Mouse (Mus musculus): ENCODE measurements at regions not wholly inside any gene's neighbourhood (a gene's known extent, or its start where the extent isn't known, plus 50 kb on each side); places are given as distances from the start of the nearest gene placed in this dataset.

DNA sequence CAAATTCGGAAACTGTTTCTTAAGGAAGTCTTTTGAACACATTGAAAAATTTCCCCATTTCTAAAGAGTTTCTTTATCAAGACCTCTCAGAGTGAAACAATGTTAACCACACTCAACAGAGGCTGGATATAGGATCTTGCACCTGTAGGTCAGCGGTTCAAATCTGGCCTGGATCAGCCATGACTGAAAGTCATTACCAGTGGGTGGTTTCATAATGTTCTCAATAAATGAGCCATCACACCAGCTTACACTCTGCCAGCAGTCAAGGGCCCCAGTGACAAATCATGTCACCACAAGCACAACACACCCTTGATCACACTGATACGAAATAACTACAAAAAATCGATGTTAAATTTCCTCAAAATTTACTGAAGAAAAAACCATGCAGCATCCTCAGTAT lies 949.1 kb downstream of the Robo2 start:
- no peak for DNase-seq
- no peak overlapping the region for H3K4me3 ChIP-seq
- no peak overlapping the region for H3K27ac ChIP-seq
- intact Hi-C loops (cut with DNase I), result no loop called here
- TF ChIP-seq CTCF (IDR thresholded peaks at IDR 0.05), result no peak

- TF ChIP-seq CTCF (IDR thresholded peaks at IDR 0.05), result no peak
- no peak overlapping the region for H3K27ac ChIP-seq
- intact Hi-C loops (cut with DNase I), result no loop called here
- H3K4me3 ChIP-seq, result no peak overlapping the region
- DNase-seq, result no peak
These were observed 960.9 kb downstream of the Robo2 start for GRCm38 (mm10) chr16:73450634-73451245.

DNA sequence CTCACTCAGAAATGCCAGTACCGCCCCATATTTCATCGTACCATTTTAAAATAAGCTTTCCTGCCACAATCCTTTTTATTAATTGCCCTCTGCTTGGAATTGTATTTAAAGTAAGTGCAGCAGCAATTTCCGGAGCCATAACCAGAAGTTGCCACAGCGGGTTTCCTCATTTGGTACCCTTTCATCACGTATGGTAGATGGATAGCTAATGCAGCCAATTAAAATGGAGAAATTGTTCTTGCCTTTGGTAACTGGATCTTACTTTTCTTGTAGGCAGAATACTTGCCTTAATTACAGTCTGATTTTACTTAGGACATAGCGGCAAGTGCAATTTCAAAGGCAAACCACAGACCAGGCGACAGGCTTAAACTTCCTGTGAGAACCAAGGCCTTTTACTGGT lies 961.8 kb downstream of the Robo2 start:
- no peak overlapping the region for H3K27ac ChIP-seq
- intact Hi-C loops (cut with DNase I), result no loop called here
- no peak overlapping the region for H3K4me3 ChIP-seq
- no peak for TF ChIP-seq CTCF (IDR thresholded peaks at IDR 0.05)
- DNase-seq, result no peak

GRCm38 (mm10) chr16:73435726-73436125 lies 975.9 kb downstream of the Robo2 start:
- intact Hi-C loops (cut with DNase I), result no loop called here
- DNase-seq, result no peak
- Histone ChIP-seq H3K4me3 (no peak overlapping the region), H3K27ac (no peak overlapping the region)
- no peak for TF ChIP-seq CTCF (IDR thresholded peaks at IDR 0.05)

GRCm38 (mm10) chr16:73424851-73425250 lies 986.8 kb downstream of the Robo2 start:
- DNase-seq, result peak; percentile 21
- intact Hi-C loops (cut with DNase I), result no loop called here
- Histone ChIP-seq H3K27ac (no peak overlapping the region), H3K4me3 (no peak overlapping the region)
- no peak for TF ChIP-seq CTCF (IDR thresholded peaks at IDR 0.05)

DNA sequence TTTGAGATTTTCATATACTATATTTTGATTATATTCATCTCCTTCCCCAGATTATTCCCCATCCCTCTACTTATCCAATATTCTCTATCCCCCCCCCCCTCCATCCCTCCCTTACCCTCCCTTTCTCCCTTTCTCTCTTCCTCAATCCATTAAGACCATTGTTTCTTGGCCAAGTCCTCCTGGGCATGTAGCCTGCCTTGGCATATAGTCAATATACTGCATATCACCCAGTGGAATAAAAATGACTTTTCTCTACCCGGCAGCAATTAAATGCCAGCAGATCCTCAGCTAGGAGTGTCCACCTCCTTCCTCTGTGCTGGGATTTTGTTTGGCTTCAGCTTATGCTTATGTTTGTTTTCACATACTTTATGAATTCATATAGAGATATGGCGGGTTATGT lies 987.3 kb downstream of the Robo2 start:
- TF ChIP-seq CTCF (IDR thresholded peaks at IDR 0.05), result no peak
- intact Hi-C loops (cut with DNase I), result no loop called here

GRCm38 (mm10) chr16:73404509-73404908 lies 1007.1 kb downstream of the Robo2 start:
- intact Hi-C loops (cut with DNase I), result no loop called here
- no peak for DNase-seq
- TF ChIP-seq CTCF (IDR thresholded peaks at IDR 0.05), result no peak
- H3K27ac ChIP-seq, result no peak overlapping the region
- no peak overlapping the region for H3K4me3 ChIP-seq

More for the DNA sequence above, 987.3 kb downstream of the Robo2 start:
- Histone ChIP-seq H3K27ac (no peak overlapping the region), H3K4me3 (no peak overlapping the region)
- no peak for DNase-seq

DNA sequence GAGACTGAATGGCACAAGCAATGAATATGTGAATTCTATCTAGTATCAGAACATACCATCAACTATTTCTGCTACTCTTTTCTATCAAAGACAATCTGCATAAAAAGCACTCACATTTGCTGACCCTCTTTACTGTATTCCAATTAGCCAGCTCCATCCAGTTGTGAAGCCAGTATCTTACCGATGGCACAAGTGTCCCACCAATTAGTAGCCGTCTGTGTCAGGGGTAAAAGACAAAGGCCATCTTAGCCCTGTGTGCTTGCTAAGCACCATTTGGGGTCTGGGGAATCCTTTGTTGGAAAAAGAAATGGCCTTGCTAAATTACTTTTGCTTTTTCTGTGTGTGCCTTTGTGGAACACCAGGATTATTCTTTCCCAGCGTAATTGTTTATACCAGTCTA lies 1007.5 kb downstream of the Robo2 start:
- DNase-seq, result no peak
- no peak for TF ChIP-seq CTCF (IDR thresholded peaks at IDR 0.05)
- H3K4me3 ChIP-seq, result no peak overlapping the region

DNA sequence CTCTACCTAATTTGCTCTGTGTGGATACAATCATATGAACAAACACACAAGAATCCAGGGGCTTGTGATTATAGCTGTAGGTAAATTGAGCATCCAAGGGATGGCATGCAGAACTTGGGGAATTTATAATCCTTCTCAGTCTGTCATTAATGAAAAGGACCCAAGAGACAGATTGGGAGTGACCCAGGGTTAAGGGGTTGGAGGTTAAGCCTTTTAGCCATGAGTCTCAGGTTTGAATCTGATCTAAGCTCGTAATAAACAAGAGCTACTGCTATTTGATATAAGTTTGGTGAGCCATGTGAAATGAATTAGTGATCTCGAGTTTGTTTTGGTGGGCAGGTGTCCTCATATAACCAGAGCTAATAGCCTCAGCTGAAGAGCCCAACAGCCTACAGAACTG lies 1032.6 kb downstream of the Robo2 start:
- no peak overlapping the region for H3K27ac ChIP-seq
- no peak for TF ChIP-seq CTCF (IDR thresholded peaks at IDR 0.05)
- no peak overlapping the region for H3K4me3 ChIP-seq
- intact Hi-C loops (cut with DNase I), result no loop called here
- no peak for DNase-seq

More for the DNA sequence above, 1007.5 kb downstream of the Robo2 start:
- intact Hi-C loops (cut with DNase I), result no loop called here
- no peak overlapping the region for H3K27ac ChIP-seq

DNA sequence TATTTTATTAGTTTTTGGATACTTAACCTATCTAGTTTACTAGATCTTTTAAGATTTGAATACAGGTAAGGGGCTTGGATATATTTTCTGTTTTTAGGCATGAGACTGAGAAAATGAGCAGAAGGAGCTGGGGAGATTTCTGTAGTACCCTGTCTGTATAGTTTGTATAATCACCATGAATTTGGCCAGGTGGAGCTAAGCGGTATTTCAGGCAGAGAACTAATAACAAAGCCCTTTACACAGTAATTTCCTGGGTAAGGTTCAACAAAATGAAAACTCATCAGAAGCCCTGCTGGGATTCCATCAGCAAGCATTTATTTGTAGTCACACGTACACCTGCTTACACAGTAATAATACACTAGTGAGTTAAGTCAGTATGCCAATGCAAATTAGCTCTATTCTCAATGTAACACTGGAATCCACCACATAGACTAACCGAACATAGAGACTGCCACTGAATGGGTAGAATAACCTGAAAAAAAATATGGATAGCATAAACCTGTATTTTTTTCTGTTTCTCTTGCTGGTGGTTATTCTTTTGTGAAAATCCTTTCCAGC lies 1036.9 kb downstream of the Robo2 start:
- Histone ChIP-seq H3K4me3 (no peak overlapping the region), H3K27ac (no peak overlapping the region)
- DNase-seq, result no peak
- intact Hi-C loops (cut with DNase I), result no loop called here
- TF ChIP-seq CTCF (IDR thresholded peaks at IDR 0.05), result no peak

DNA sequence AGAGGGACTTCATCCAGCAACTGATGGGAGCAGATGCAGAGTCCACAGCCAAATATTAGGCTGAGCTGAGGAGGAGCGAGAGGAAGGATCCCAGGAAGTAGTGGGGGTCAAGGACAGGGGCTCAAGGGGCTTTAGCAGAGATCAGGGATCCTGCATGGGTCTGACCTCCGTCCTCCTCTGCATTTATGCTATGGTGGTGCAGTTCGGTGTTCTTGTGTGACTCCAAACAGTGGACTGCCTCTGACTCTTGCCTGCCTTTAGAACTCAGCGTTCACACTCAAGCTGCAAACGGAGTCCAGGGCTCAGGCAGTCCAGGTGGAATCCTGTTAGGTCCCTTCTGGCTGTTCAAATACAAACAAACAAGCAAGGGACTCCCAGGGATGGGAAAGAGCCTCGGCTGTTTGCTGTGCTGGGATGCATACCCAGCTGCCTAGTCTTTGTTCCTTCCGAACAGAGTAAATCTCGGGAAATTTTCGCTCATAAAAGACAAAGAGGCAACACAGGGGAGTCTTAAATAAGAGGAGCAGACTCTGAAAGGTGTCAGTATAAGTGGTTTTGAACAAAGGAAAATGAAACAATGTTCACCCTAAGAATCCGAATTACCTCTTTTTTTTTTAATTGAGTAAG lies 1042.9 kb downstream of the Robo2 start:
- Histone ChIP-seq H3K27ac (no peak overlapping the region), H3K4me3 (no peak overlapping the region)
- DNase-seq, result no peak
- TF ChIP-seq CTCF (IDR thresholded peaks at IDR 0.05), result no peak
- intact Hi-C loops (cut with DNase I), result no loop called here

DNA sequence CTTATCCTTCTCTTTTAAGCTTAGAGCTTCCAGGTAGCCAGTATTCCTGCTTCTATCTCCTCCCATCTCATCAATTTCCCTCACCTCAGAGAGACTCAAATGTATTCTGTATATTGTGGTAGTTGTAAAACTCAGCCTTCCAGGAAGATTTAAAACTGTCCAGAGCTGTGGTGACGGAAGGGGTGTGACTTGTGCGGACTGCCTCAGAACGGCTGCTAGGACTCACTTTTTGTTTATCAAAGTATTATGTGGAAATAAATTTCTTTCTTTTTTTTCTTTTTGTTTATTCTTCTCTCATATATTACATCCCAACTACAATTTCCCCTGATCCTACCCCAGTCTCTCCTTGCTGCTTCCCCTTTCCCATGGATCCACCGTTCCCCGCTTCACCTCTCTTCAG lies 1043.7 kb downstream of the Robo2 start:
- intact Hi-C loops (cut with DNase I), result no loop called here
- no peak for DNase-seq
- H3K27ac ChIP-seq, result no peak overlapping the region
- peak overlapping the region; percentile 8 for H3K4me3 ChIP-seq
- no peak for TF ChIP-seq CTCF (IDR thresholded peaks at IDR 0.05)

DNA sequence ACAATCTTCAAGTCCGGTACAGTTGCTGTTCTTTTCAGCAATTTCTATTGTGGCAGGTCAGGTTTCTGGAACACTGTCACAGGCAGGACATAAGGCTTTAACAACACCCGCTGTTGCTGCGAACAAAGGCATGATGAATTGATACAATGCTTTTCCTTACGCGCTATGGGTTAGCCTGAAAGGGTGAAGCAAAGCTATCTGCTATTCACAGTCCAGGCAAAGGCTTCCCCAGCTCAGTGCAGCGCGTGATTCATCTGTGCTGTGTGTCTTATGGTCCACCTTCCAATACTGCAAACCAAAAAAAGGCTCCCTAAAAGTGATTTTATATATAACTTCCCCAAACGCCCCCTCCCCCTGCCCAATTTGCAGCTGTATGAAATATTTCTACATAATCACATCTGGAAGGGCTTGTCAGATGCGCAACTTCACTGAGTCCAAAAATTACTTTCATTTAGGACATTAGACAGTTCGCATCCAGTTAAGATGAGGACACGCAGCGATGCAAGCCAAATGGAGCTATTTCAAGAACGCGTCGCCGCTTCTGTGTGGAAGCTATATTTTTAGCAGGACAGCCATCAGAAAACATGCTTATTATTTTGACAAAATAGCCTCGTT lies 1044.3 kb downstream of the Robo2 start:
- Histone ChIP-seq H3K4me3 (peak overlapping the region; percentile 8), H3K27ac (no peak overlapping the region)
- intact Hi-C loops (cut with DNase I), result no loop called here
- DNase-seq, result no peak
- no peak for TF ChIP-seq CTCF (IDR thresholded peaks at IDR 0.05)
